Mouse (Mus musculus) ES-E14 (cell line): ENCODE results near the gene Qtrt1.

Experiments
- HCFC1 ChIP-seq: IDR thresholded peaks from 2 replicates; pipeline ENCODE4 v1.6.1; 2012; ENCODE audit warnings: low read length, inconsistent platforms, borderline replicate concordance; ENCODE audit not compliant: insufficient read depth
- MAFK ChIP-seq: IDR thresholded peaks from 2 replicates; pipeline ENCODE4 v1.6.1; 2014; ENCODE audit warnings: mild to moderate bottlenecking, low read depth, low read length, inconsistent platforms; ENCODE audit not compliant: insufficient read depth

DNA sequence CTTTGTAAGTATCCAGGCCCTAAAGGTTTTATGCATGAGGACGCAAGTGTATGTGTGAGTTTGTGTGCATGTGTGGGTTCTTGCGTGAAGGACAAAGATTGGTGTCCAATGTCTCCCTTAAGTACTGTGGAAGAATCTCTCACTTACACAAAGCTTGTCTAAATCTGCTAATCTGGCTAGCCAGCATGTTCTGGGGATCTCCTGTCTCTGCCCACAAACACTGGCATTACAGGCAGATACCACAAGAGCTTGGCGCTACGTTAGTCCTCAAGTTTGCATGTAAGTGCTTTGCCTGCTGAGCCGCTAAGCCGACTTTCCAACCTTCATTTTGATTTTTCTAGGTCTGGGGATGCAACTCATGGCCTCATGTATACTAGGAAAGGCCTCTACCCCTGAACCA is 25.9 kb downstream of the Qtrt1 start:
- TF ChIP-seq MAFK (no peak), HCFC1 (no peak)
